In the genomic region with DNA sequence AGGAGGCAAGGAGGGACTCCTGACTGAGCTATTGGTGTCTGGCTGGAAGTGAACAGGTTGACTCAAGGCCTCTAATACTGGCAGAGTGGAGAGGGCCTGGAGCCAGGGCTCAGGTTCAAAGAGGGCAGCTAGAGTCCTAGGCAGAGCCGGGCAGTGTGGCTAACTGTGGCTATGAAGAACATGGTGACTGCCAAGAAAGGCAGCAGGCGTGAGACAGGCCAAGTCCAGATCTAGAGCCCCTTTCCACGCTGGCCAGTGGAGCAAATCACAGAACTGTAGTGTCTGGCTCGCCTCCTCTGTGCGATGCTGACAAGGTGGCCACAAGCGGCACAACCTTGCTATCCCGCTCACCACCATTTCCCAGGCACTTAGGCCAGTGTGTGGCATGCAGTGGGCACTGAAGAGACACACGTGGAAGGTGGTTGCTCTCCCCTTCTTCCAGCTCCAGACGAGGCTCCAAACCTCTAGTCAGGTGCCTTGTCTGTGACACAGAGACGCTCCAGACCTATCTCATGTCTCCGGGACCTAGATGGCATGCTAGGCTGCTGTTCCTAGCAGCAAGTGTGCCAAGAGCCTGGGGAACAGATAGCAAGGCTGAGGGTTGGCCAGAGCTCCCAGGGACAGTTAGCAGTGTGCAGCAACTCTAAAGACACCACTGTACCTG, we compare ENCODE assay signal across 10 mouse cellular contexts. TPM values are rescaled to one million over a fixed set of nuclear protein-coding genes. Genes with fewer than 3 reads are reported as not detected.
A peak's percentile ranks its signal among the peaks of the same experiment; 100 is the strongest.
DNase-seq lines count a peak whose midpoint lies in the region; ATAC-seq and TF ChIP-seq lines count a peak whose summit lies in the region.
"Had no signal": no experiment of that assay in that cellular context is flagged by ENCODE, and none has a peak within 500 bp of the region (broad histone marks: within the 10 kb centered on the region; RNA-seq: fewer than 3 reads in every experiment).

No protein-coding gene starts in this region.

- H3K36me3 ChIP-seq in heart, adult 2 months (ENCODE audit: control insufficient read depth, insufficient read depth, low read length) = no peaks in the 10 kb centered on the region
- H3K36me3 ChIP-seq in midbrain, embryonic 14.5 days (ENCODE audit: control insufficient read depth, insufficient read depth, low read length) = no peaks in the 10 kb centered on the region
- no peaks in the 10 kb centered on the region for H3K36me3 ChIP-seq in midbrain, embryonic 10.5 days
- H3K36me3 ChIP-seq in limb, embryonic 14.5 days (ENCODE audit: control insufficient read depth, insufficient read depth, low read length) = peaks cover 35% of the 10 kb centered on the region
- H3K36me3 ChIP-seq: midbrain, embryonic 12.5 days had no signal

- H3K9me3 ChIP-seq in midbrain, embryonic 14.5 days (ENCODE audit: control insufficient read depth, low read length) = no peaks in the 10 kb centered on the region
- no peaks in the 10 kb centered on the region for H3K9me3 ChIP-seq in midbrain, embryonic 10.5 days (replicated peaks)
- no peaks in the 10 kb centered on the region for H3K9me3 ChIP-seq in limb, embryonic 14.5 days (ENCODE audit: control insufficient read depth, low read length)
- H3K9me3 ChIP-seq: midbrain, embryonic 12.5 days had no signal

- TF ChIP-seq CTCF in heart, adult 2 months (IDR thresholded peaks at IDR 0.05) = no peak

- DNase-seq in heart, adult 2 months = peak; percentile 58 to 77
- no peak for DNase-seq in heart, postnatal 25 days (ENCODE audit: low spot score)
- DNase-seq in midbrain, embryonic 14.5 days = no peak
- no peak for DNase-seq in midbrain, embryonic 10.5 days (ENCODE audit: low spot score)
- peak; percentile 34 to 46 for DNase-seq in cerebellum, postnatal 36 days
- DNase-seq in limb, embryonic 14.5 days (ENCODE audit: low spot score) = no peak
- DNase-seq in MN1 (ENCODE audit: low spot score) = no peak
- DNase-seq: retina, postnatal 1 day had no signal

- no peaks in the 10 kb centered on the region for H3K27me3 ChIP-seq in heart, adult 2 months (ENCODE audit: control insufficient read depth, insufficient read depth, low read length)
- no peaks in the 10 kb centered on the region for H3K27me3 ChIP-seq in midbrain, embryonic 14.5 days (ENCODE audit: control insufficient read depth, insufficient read depth, low read length)
- peaks cover 25% of the 10 kb centered on the region for H3K27me3 ChIP-seq in midbrain, embryonic 10.5 days (ENCODE audit: low read depth, poor library complexity, severe bottlenecking)
- no peaks in the 10 kb centered on the region for H3K27me3 ChIP-seq in limb, embryonic 14.5 days (ENCODE audit: control insufficient read depth, insufficient read depth, low read length)

- H3K4me1 ChIP-seq in heart, adult 2 months (ENCODE audit: control insufficient read depth, insufficient read depth, low read length) = peaks cover 11% of the 10 kb centered on the region
- H3K4me1 ChIP-seq in midbrain, embryonic 14.5 days (ENCODE audit: control insufficient read depth, insufficient read depth, low read length) = peaks cover 6% of the 10 kb centered on the region
- H3K4me1 ChIP-seq in midbrain, embryonic 10.5 days = peaks cover 27% of the 10 kb centered on the region
- peaks cover 14% of the 10 kb centered on the region; the same call in 1 of the 2 replicates for H3K4me1 ChIP-seq in limb, embryonic 14.5 days (ENCODE audit: control insufficient read depth, insufficient read depth, low read length)

- no peak overlapping the region for H3K4me3 ChIP-seq in heart, adult 2 months
- H3K4me3 ChIP-seq in midbrain, embryonic 14.5 days (replicated peaks; ENCODE audit: low read depth, low read length) = no peak overlapping the region
- H3K4me3 ChIP-seq in midbrain, embryonic 10.5 days = no peak overlapping the region
- no peak overlapping the region for H3K4me3 ChIP-seq in limb, embryonic 14.5 days (replicated peaks; ENCODE audit: low read length)
- H3K4me3 ChIP-seq: midbrain, embryonic 12.5 days had no signal

- no peak overlapping the region for H3K9ac ChIP-seq in heart, adult 2 months (ENCODE audit: low read depth, low read length)
- no peak overlapping the region for H3K9ac ChIP-seq in midbrain, embryonic 14.5 days (replicated peaks; ENCODE audit: low read length)
- H3K9ac ChIP-seq in limb, embryonic 14.5 days (ENCODE audit: low read depth, low read length, severe bottlenecking) = 0 out of 2 replicates have a peak overlapping the region, but pooled peaks have one; percentile 17
- H3K9ac ChIP-seq: liver, embryonic 14.5 days; midbrain, embryonic 12.5 days had no signal

- peak overlapping the region; percentile 42 for H3K27ac ChIP-seq in heart, adult 2 months
- no peak overlapping the region for H3K27ac ChIP-seq in midbrain, embryonic 14.5 days (replicated peaks; ENCODE audit: low read depth, low read length)
- H3K27ac ChIP-seq in midbrain, embryonic 10.5 days (replicated peaks) = no peak overlapping the region
- H3K27ac ChIP-seq in limb, embryonic 14.5 days (replicated peaks; ENCODE audit: low read depth, low read length) = no peak overlapping the region
- H3K27ac ChIP-seq: liver, embryonic 14.5 days; midbrain, embryonic 12.5 days had no signal

- WGBS in heart, adult 2 months = 49% methylated on average over 11 of the region's 11 CpGs
- WGBS in midbrain, embryonic 14.5 days = 86% methylated on average over 11 of the region's 11 CpGs
- 88% methylated on average over 11 of the region's 11 CpGs for WGBS in midbrain, embryonic 10.5 days
- 88% methylated on average over 11 of the region's 11 CpGs for WGBS in limb, embryonic 14.5 days

- no peaks in the 10 kb centered on the region for H3K79me2 ChIP-seq in heart, adult 2 months (replicated peaks; ENCODE audit: control insufficient read depth, insufficient read depth, low read length)

- no peak for TF ChIP-seq POLR2A in heart, adult 2 months (IDR thresholded peaks at IDR 0.05; ENCODE audit: insufficient read depth, low read depth, low read length)
- TF ChIP-seq POLR2A in limb, embryonic 14.5 days (IDR thresholded peaks at IDR 0.05; ENCODE audit: borderline replicate concordance, extremely low read depth, insufficient read depth, insufficient read length) = no peak

- TF ChIP-seq EP300 in heart, adult 2 months (IDR thresholded peaks at IDR 0.05; ENCODE audit: insufficient read depth, low read depth, low read length) = no peak

- H3K4me2 ChIP-seq in midbrain, embryonic 14.5 days (ENCODE audit: low read length) = no peak overlapping the region
- H3K4me2 ChIP-seq in limb, embryonic 14.5 days (replicated peaks; ENCODE audit: low read depth, low read length, severe bottlenecking) = no peak overlapping the region

- intact Hi-C loops in heart, adult 2 months (cut with DNase I) = loop anchor here (2.0 kb wide), 1 partner anchor 16 kb away; no protein-coding TSS in a partner anchor
- intact Hi-C loops in heart, postnatal 25 days (cut with DNase I) = no loop called here

- peak; percentile 27; the same call in 1 of the 2 replicates for ATAC-seq in midbrain, embryonic 14.5 days (ENCODE audit: low FRiP score, low TSS enrichment)
- no peak for ATAC-seq in limb, embryonic 14.5 days (ENCODE audit: low FRiP score, low read depth)

RNA-seq across cellular contexts. Expression of a gene that starts 7.2 kb away (rescaled TPM):
- 1 to 10 TPM; 5.4 to 5.7 TPM for total RNA-seq in heart, adult 2 months (2021)
- polyA plus RNA-seq in heart, adult 2 months (2012; rRNA removed) = 4.3 and 4.6 TPM in 2 replicates
- total RNA-seq in heart, postnatal 25 days (2021) = 1 to 10 TPM; 3.3 to 4.4 TPM
- 6.0 and 7.1 TPM in 2 replicates for polyA plus RNA-seq in midbrain, embryonic 14.5 days (2014; fragmentation: Nextera tagmentation; extraction: Ambion mirVana)
- 2.9 and 3.9 TPM in 2 replicates for polyA plus RNA-seq in midbrain, embryonic 10.5 days (2016; fragmentation: Nextera tagmentation; extraction: Ambion mirVana)
- polyA plus RNA-seq in limb, embryonic 14.5 days (2012; rRNA removed) = 10.0 and 10.3 TPM in 2 replicates
- 14.6 and 16.1 TPM in 2 replicates for polyA plus RNA-seq in limb, embryonic 14.5 days (2014; fragmentation: Nextera tagmentation; extraction: Ambion mirVana)

RNA-seq across cellular contexts. Expression of a gene that starts 19.4 kb away (rescaled TPM):
- 1 to 10 TPM; 2.3 to 2.4 TPM for total RNA-seq in heart, adult 2 months (2021)
- 3.4 and 5.1 TPM in 2 replicates for polyA plus RNA-seq in heart, adult 2 months (2012; rRNA removed)
- total RNA-seq in heart, postnatal 25 days (2021) = 1 to 10 TPM; 2.6 to 4.3 TPM
- 22.2 and 27.1 TPM in 2 replicates for polyA plus RNA-seq in midbrain, embryonic 14.5 days (2014; fragmentation: Nextera tagmentation; extraction: Ambion mirVana)
- 1.7 and 2.6 TPM in 2 replicates for polyA plus RNA-seq in midbrain, embryonic 10.5 days (2016; fragmentation: Nextera tagmentation; extraction: Ambion mirVana)
- 0.37 and 0.43 TPM in 2 replicates for polyA plus RNA-seq in limb, embryonic 14.5 days (2012; rRNA removed)
- polyA plus RNA-seq in limb, embryonic 14.5 days (2014; fragmentation: Nextera tagmentation; extraction: Ambion mirVana) = 0.39 and 0.50 TPM in 2 replicates

RNA-seq across cellular contexts. Expression of a gene that starts 48.9 kb away (rescaled TPM):
- 10 to 100 TPM; 40.3 to 45.8 TPM for total RNA-seq in heart, adult 2 months (2021)
- polyA plus RNA-seq in heart, adult 2 months (2012; rRNA removed) = 60.2 and 63.1 TPM in 2 replicates
- total RNA-seq in heart, postnatal 25 days (2021) = 10 to 100 TPM; 48.2 to 49.3 TPM
- 77.1 and 78.7 TPM in 2 replicates for polyA plus RNA-seq in midbrain, embryonic 14.5 days (2014; fragmentation: Nextera tagmentation; extraction: Ambion mirVana)
- polyA plus RNA-seq in midbrain, embryonic 10.5 days (2016; fragmentation: Nextera tagmentation; extraction: Ambion mirVana) = 120 and 121 TPM in 2 replicates
- polyA plus RNA-seq in limb, embryonic 14.5 days (2012; rRNA removed) = 109 and 128 TPM in 2 replicates
- polyA plus RNA-seq in limb, embryonic 14.5 days (2014; fragmentation: Nextera tagmentation; extraction: Ambion mirVana) = 78.2 and 79.6 TPM in 2 replicates

RNA-seq across cellular contexts. Expression of a gene that starts 59.8 kb away (rescaled TPM):
- total RNA-seq in heart, adult 2 months (2021) = 100 to 1,000 TPM; 668 to 715 TPM
- 423 and 709 TPM in 2 replicates for polyA plus RNA-seq in heart, adult 2 months (2012; rRNA removed)
- 100 to 1,000 TPM; 830 to 838 TPM for total RNA-seq in heart, postnatal 25 days (2021)
- polyA plus RNA-seq in midbrain, embryonic 14.5 days (2014; fragmentation: Nextera tagmentation; extraction: Ambion mirVana) = 67.9 and 98.0 TPM in 2 replicates
- polyA plus RNA-seq in midbrain, embryonic 10.5 days (2016; fragmentation: Nextera tagmentation; extraction: Ambion mirVana) = 110 and 111 TPM in 2 replicates
- polyA plus RNA-seq in limb, embryonic 14.5 days (2012; rRNA removed) = 155 and 168 TPM in 2 replicates
- 95.7 and 99.0 TPM in 2 replicates for polyA plus RNA-seq in limb, embryonic 14.5 days (2014; fragmentation: Nextera tagmentation; extraction: Ambion mirVana)

RNA-seq across cellular contexts. Expression of a gene that starts 59.9 kb away (rescaled TPM):
- 1 to 10 TPM; 1.2 to 1.5 TPM for total RNA-seq in heart, adult 2 months (2021)
- 1.1 and 1.7 TPM in 2 replicates for polyA plus RNA-seq in heart, adult 2 months (2012; rRNA removed)
- total RNA-seq in heart, postnatal 25 days (2021) = 1 to 10 TPM; 1.5 to 1.8 TPM
- 1.7 and 2.1 TPM in 2 replicates for polyA plus RNA-seq in midbrain, embryonic 14.5 days (2014; fragmentation: Nextera tagmentation; extraction: Ambion mirVana)
- 2.3 and 3.5 TPM in 2 replicates for polyA plus RNA-seq in midbrain, embryonic 10.5 days (2016; fragmentation: Nextera tagmentation; extraction: Ambion mirVana)
- 2.4 and 2.5 TPM in 2 replicates for polyA plus RNA-seq in limb, embryonic 14.5 days (2012; rRNA removed)
- polyA plus RNA-seq in limb, embryonic 14.5 days (2014; fragmentation: Nextera tagmentation; extraction: Ambion mirVana) = 3.2 and 3.9 TPM in 2 replicates

Comparison
In these comparisons a context has a peak if more than half of its experiments do, and no peak if none do; other contexts are left out.
1. DNase-seq: peak in heart, adult 2 months (2 of 2) and cerebellum, postnatal 36 days (2 of 2); none in heart, postnatal 25 days (single experiment), midbrain, embryonic 14.5 days (single experiment), midbrain, embryonic 10.5 days (single experiment), limb, embryonic 14.5 days (single experiment) and MN1 (single experiment).